Comparison of ENCODE assay signal across 13 mouse cellular contexts in the genomic region with DNA sequence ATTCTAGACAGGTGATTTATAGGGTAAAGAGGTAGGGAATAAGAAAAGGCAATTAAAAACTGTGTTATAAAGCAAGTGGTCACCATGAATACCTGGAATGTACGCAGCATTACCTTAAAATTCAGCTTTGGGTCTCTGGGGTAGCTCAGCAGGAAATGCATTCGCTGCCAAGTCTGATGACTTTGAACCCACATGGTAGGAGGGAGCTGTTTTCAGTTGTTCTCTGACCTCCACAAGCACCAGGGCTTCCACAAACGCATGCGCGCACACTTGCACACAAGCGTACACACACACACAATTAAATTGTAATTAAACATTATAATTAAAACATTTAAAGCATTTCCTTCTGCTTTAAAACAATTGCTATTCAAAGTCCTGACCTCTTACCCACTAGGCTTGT.
"Had no signal": no experiment of that assay in that cellular context is flagged by ENCODE, and none has a peak within 500 bp of the region (broad histone marks: within the 10 kb centered on the region; RNA-seq: fewer than 3 reads in every experiment).

No protein-coding gene starts in this region.

- H3K4me1 ChIP-seq: neural tube, embryonic 12.5 days had no signal

- ATAC-seq: hindbrain, postnatal 0 days; liver, embryonic 12.5 days; midbrain, embryonic 15.5 days had no signal

- H3K27me3 ChIP-seq: limb, embryonic 13.5 days; liver, embryonic 12.5 days; midbrain, embryonic 15.5 days; neural tube, embryonic 12.5 days had no signal

- H3K4me3 ChIP-seq: layer of hippocampus, adult 2 months; limb, embryonic 13.5 days; liver, embryonic 12.5 days; midbrain, embryonic 10.5 days; midbrain, embryonic 15.5 days; neural tube, embryonic 12.5 days had no signal

- H3K4me2 ChIP-seq: limb, embryonic 13.5 days; liver, embryonic 12.5 days; lung, embryonic 14.5 days; midbrain, embryonic 15.5 days; neural tube, embryonic 12.5 days had no signal

- H3K9ac ChIP-seq: limb, embryonic 13.5 days; liver, embryonic 12.5 days; lung, embryonic 14.5 days; midbrain, embryonic 15.5 days; neural tube, embryonic 12.5 days had no signal

- DNase-seq: left cerebral cortex, postnatal 4 days; lung, embryonic 14.5 days; lung, postnatal 10 days; lung, postnatal 4 days; thymus, adult 18-20 months had no signal

- H3K9me3 ChIP-seq: limb, embryonic 13.5 days; liver, embryonic 12.5 days; midbrain, embryonic 10.5 days; midbrain, embryonic 15.5 days; neural tube, embryonic 12.5 days had no signal

- H3K27ac ChIP-seq: hindbrain, postnatal 0 days; kidney, postnatal 0 days; layer of hippocampus, adult 2 months; liver, embryonic 12.5 days; midbrain, embryonic 10.5 days; midbrain, embryonic 15.5 days; neural tube, embryonic 12.5 days had no signal
